Mouse (Mus musculus): Measurements from ENCODE around the gene Il1rap.

Gene Il1rap

GRCm38 (mm10) chr16:26581048-26581912 is at the start of gene Il1rap:
Gene Il1rap, plus strand, starts transcription at chr16:26581704.
- DNase-seq: peak; percentile 94 to 96

GRCm38 (mm10) chr16:26532287-26532686 is 49.2 kb upstream of the Il1rap start:
- DNase-seq: no peak

- DNase-seq: peak in 1 of 2 experiments; percentile 7
These were observed 35.2 kb upstream of the Il1rap start for GRCm38 (mm10) chr16:26546170-26546878.

- DNase-seq: no peak
These were observed 34.7 kb upstream of the Il1rap start for GRCm38 (mm10) chr16:26546879-26547206.

GRCm38 (mm10) chr16:26549221-26549620 is 32.3 kb upstream of the Il1rap start:
- DNase-seq: no peak

GRCm38 (mm10) chr16:26552234-26552633 is 29.3 kb upstream of the Il1rap start:
- DNase-seq: no peak

GRCm38 (mm10) chr16:26558797-26559196 is 22.7 kb upstream of the Il1rap start:
- DNase-seq: no peak

- no peak for DNase-seq
These were observed 19.8 kb upstream of the Il1rap start for GRCm38 (mm10) chr16:26561743-26562142.

GRCm38 (mm10) chr16:26562771-26563170 is 18.7 kb upstream of the Il1rap start:
- DNase-seq: no peak

- no peak for DNase-seq
These were observed 12.0 kb upstream of the Il1rap start for GRCm38 (mm10) chr16:26569387-26569978.

GRCm38 (mm10) chr16:26571836-26572235 is 9.7 kb upstream of the Il1rap start:
- no peak for DNase-seq

GRCm38 (mm10) chr16:26574173-26574572 is 7.3 kb upstream of the Il1rap start:
- no peak for DNase-seq

- DNase-seq: peak in 1 of 2 experiments; percentile 65
These were observed 441 bp downstream of the Il1rap start for GRCm38 (mm10) chr16:26581913-26582376.

GRCm38 (mm10) chr16:26585806-26586205 is 4.3 kb downstream of the Il1rap start:
- no peak for DNase-seq

- no peak for DNase-seq
These were observed 9.5 kb downstream of the Il1rap start for GRCm38 (mm10) chr16:26590897-26591570.

- peak in 1 of 2 experiments; percentile 12 for DNase-seq
These were observed 14.9 kb downstream of the Il1rap start for GRCm38 (mm10) chr16:26596440-26596839.

GRCm38 (mm10) chr16:26597307-26597706 is 15.8 kb downstream of the Il1rap start:
- peak; percentile 50 to 60 for DNase-seq

GRCm38 (mm10) chr16:26598591-26598990 is 17.1 kb downstream of the Il1rap start:
- no peak for DNase-seq

GRCm38 (mm10) chr16:26601482-26601881 is 20.0 kb downstream of the Il1rap start:
- no peak for DNase-seq

- DNase-seq: no peak
These were observed 23.1 kb downstream of the Il1rap start for GRCm38 (mm10) chr16:26604621-26605020.

GRCm38 (mm10) chr16:26608003-26608402 is 26.5 kb downstream of the Il1rap start:
- DNase-seq: no peak

GRCm38 (mm10) chr16:26610508-26610907 is 29.0 kb downstream of the Il1rap start:
- DNase-seq: no peak

All from kidney, postnatal 4 days (tissue).